Mouse (Mus musculus): Measurements from ENCODE around the gene Clybl.
A peak's percentile ranks its signal among the peaks of the same experiment; 100 is the strongest.

Gene Clybl

GRCm38 (mm10) chr14:122313328-122313727 is 131.8 kb downstream of the Clybl start:
- no peak for DNase-seq

DNA sequence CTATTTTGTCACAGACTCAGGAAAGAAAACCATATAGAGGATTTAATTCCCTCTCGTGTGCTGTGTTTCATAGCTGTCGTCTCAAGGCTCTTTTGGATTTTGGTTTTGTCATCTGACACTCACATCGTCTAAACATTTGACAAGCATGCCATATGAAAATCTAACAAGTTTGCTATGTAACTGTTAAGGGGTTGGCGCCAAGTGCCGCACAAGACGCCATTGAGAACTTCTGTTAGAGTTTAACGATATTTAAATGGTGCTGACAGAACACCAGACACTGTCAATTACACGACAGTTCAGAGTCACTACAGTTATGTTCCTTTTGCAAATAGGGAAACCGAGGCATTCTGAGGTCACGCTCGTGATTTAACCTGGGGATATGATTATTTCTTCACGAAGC is 134.2 kb downstream of the Clybl start:
- DNase-seq = no peak

- DNase-seq = no peak
Observed at GRCm38 (mm10) chr14:122322136-122322535, 140.6 kb downstream of the Clybl start.

- no peak for DNase-seq
Observed at GRCm38 (mm10) chr14:122323838-122324458, 142.4 kb downstream of the Clybl start.

GRCm38 (mm10) chr14:122330136-122330535 is 148.6 kb downstream of the Clybl start:
- DNase-seq = no peak

DNA sequence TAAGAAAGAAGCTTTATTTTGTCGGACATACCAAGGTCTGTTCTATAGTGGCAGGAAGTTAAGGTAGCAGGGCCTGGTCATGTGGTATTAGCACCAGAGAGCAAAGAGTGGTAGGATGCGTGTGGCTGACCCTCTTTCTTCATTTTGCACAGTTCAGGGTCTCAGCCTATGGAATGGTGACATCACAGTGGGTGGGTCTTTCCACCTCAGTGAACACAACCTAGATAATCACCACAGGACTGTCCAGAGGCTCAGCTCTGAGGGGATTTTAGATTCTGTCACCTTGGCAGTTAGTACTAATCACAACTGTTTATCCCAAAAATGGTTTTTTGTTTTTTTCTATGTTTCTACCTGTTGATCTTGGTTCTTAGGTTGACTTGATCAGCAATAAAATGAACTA is 149.2 kb downstream of the Clybl start:
- DNase-seq = no peak

DNA sequence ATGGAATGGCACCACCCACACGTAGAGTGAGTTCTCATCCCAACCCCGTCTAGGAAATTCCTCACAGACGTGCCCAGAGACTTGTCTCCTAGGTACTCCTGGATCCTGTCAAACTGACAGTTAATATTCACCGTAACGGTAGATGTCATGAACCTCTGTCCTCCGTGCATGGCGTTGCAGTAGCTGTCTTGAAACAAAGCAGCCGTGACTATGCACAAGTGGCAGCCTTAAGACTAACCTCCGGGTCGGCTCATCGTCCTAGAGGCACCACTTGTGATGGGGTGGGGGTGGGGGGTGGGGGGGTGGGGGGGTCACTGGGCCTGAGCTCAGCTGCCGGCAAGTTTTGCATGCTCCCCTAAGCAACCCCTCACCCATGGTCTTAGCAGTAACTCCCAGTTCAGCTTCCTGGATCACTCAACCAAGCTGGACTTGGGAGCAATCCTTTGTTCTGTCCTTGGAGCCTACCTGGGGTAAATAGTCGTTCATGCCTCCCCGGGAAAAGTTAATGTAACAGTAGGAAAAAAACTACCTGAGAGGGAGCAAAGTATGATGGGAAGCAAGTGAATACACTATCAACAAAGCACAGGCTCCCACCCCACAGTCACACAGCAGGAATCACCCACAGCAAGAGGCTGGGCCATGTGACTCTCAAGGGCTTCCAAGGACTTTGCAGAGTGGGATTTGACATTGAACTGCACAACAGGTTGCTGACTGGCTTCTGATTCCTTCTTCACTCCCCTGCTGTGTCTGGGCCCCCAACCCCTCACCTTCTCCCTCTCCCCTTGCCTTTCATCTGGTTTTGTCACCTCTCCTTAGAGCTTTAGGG is 150.3 kb downstream of the Clybl start:
- no peak for DNase-seq

- no peak for DNase-seq
Observed at GRCm38 (mm10) chr14:122336957-122337356, 155.5 kb downstream of the Clybl start.

DNA sequence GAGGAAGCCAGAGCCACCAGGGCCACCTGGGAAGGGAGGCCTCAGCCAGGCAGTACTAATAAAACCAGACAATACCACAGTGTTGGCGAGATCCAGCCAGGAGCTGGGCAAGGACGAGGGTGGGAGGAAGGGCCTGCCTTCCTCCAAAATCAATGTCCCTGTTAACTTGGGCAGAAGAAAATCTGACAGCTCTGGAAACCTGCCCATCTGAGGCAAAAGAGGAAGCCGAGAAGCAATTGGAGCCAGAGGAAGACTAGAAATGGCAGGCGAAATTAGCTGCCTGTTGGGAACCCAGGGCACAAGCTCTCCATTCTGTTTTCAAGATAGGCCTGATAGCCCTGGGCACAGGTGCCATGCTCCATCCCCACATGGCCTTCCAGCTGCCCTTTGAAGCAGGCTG is 157.3 kb downstream of the Clybl start:
- DNase-seq = peak; percentile 89

GRCm38 (mm10) chr14:122340141-122340540 is 158.6 kb downstream of the Clybl start:
- DNase-seq = peak; percentile 42

DNA sequence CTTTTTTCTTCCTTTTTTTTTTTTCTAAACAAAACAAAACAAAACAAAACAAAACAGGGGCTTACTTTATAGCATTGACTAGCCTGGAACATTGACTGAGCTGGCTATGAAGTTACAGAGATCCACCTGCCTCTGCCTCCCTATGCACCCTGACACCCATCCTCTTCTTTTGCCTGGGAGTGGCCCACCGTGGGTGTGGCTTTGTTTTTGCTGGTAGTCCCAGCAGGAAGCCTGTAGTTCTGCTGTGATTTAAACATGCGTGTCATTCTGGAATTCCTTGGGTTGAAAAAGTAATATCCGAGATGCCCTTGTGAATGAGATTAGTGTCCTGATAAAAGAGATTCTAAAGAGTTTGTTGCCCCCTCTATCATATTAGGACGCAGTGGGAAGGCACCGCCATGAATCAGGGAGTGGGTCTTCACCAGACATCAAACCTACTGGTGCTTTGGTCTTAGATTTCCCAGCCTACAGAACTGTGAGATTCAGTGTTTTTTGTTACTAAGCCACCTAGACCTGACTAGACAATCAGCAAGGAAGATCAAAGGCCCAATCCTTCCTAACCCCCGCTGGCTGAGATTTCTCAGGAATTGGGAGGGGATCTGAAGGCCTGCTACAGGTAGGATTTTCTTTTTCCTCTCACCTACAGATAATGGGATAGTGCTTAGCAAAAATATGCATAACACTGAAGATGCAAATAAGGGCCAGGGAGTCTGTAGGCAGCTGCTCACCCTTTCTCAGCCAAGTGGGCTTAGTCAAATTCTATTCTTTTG is 160.3 kb downstream of the Clybl start:
- DNase-seq = no peak

GRCm38 (mm10) chr14:122344272-122345224 is 163.0 kb downstream of the Clybl start:
- DNase-seq = no peak

- no peak for DNase-seq
Observed at GRCm38 (mm10) chr14:122348069-122348468, 166.6 kb downstream of the Clybl start.

DNA sequence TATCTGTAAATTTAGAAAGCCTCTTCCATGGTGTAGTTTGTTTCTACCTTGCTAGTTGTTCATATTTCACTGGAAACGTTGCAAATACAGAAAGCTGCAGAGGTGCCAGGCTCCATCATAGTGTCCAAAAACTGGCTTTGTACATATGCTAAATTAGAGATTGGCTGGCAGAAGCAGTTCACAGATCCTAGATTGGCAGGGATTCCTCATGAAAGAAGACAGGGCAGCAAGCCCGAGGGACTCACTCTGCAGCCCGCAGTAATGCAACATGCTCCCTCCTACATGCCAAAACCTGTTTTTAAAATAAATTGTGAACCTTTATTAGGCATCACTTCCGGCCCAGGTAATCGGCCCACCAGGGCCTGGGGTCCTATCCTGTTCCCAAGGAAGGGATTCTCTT is 167.8 kb downstream of the Clybl start:
- DNase-seq = peak; percentile 58

DNA sequence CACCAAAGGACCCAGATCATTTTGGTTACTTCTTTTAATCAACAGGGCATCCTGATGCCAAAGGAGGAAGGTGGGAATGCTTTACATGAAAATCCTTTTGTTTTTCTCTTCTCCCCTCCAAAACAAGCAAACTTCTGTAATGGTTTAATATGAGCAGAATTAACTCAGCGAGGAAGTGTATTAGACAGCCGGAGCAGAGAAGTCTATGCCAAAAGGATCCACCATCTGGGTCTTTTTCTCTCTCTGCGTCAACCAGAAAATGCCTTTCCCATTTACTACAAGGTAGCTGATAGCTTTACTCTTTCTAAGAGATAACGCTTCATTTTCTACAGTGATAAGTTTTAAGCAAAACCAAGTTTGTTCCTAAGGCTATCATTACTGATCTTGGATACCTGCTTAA is 168.3 kb downstream of the Clybl start:
- no peak for DNase-seq

DNA sequence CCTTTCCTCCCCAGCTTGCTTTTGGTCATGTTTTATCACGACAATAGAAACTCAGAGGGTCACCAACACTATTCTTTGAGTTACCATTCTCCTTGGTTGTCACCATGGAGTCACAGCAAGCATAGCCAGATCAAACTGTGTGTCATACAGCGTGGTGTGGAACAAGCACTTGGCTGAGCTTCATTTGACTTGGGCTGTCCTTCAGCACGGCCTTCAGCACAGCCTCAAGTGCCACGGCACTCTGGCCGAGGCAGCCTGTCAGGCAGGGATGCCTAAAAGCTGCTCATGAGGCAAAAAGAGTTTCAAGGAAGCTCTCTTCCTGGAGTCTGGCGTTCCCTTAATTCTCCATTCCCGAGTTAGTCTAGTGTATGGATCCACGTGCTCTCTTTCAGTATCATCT is 169.3 kb downstream of the Clybl start:
- DNase-seq = no peak

DNA sequence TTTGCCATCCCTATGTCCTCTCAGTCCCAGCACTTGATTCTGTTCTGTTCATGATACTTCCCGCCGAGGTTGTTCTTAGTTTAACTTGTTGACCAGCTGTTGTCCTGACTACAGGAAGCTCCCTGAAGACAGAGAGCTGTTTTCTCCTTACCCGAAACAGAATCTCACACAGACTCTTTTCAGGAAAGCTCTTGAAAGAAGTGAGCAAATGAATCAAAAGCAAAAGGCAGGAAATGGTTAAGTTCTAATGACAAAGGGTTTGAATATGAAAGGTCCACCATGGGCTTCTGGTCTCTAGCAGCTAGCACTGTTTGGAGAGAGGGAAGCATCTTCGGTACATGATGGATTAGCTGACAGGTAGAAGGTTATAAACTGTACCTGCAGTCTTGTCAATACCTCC is 175.8 kb downstream of the Clybl start:
- DNase-seq = no peak

GRCm38 (mm10) chr14:122358592-122358991 is 177.1 kb downstream of the Clybl start:
- DNase-seq = no peak

DNA sequence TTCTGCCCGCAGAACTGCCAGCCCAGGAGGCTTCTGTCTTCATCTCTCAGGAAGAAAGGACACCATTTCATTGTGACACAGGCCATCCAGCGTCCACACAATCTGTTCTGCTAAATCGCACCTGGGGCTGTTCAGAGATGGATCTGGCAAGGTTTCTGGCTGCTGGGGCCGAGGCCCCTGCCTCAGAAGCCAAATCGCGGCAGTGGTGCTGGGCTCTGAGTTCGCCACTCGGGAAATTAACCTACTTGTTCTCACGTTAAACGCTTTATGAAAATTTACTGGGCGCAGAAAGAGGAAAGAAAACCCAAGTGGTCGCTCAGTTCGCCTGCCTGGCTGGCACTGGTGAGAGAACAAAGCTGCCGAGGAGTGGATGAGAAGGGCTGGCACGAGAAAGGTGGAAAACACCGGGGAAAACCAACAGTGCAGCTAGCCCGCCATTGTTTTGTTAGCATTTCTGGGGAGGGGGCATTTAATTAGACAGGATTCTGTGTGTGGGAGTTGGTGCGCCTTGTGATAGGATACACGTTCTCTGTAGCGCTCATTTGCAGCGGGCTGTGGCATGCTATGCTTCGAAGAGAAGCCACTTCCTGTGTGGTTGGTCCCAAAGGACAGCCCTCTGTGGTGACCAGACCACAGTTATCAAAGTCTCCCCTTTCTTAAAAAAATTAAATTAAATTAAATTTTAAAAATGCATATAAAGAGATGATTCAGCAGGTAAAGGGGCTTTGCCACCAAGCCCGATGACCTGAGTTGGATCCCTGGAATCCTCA is 177.8 kb downstream of the Clybl start:
- DNase-seq = no peak

DNA sequence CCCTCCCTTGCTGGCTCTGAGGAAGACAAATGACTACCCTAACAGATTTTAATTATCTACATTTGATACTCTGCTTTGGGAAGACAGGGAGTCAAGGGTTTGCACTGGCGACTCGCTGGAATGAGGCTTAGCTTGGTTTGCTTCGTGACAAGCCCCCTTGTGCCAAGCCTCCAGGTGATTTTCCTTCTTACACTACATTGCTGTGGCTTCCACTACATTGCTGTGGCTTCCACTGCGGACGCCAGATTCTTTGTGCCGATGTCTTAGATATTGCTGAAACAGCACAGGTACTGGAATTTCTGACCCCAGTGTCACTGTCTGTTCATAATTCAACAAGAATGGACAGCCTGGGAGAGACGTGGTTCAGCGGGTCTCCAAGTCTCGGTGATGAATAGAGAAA is 180.3 kb downstream of the Clybl start:
- DNase-seq = no peak

DNA sequence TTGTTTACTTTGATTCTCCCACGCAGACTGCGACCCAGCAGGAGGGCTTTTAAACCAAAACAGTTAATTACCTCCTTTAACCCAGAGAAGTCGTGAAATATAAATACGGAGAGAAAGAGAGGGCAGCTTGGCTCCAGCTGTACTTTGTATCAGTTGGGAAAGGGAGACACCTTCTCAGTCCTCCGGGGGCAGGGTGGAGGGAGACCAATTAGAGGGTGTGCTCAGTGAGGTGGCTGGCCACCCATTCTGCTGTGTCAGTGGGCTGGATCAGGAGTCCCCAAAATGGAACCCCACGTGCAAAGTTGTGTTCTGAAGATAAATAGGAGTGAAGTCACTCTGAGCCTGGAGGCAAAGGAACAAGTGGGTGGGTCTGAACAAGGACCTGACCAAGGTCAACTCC is 181.7 kb downstream of the Clybl start:
- no peak for DNase-seq

DNA sequence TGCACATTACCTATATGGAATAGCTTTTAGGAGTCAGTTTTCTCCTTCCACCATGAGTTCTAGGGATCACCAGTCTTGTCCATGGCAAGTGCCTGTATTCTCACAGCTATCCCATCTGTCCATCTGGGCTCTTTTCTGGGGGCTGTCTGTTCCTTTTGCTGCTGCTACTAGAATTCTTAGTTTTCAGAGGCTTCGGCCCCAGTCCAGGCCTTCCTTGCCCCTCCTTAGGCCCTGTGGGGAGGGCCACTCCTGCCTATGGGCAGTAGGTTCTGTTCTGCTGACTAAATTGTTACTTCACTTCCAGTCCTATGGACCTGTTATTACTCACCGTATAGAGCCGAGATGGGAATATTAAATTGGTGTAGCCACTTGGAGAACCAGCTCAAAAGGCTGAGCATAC is 182.5 kb downstream of the Clybl start:
- DNase-seq = no peak
